Mouse (Mus musculus) kidney, adult 9 months (tissue): Measurements from ENCODE around the gene Olfr106-ps.

Experiments
- DNase-seq: peaks from one replicate; pipeline ENCODE4 v3.0.0; 2022

Olfr106-ps gene

GRCm38 (mm10) chr17:37390093-37390492, at the start of gene Olfr106-ps:
Gene Olfr106-ps, plus strand, starts transcription at chr17:37390393.
- DNase-seq, result no peak

DNA sequence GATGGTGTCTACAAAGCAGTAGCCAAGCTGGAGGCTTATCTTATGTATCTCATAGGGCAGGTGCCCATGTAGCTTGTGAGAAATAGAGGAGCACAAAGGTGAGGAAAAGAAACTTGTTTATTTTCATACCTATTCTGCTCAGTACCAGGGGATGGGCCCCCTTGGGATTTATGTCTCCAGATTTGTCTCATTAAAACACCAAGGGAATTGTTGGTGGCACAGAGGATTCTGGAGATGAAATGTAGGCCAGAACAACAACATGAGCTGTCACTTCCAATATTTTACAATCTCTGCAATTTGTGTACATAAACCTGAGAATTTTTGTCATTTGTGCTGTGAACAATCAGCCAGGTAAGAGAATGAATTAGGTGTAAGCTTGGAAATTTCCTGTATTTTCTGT, 30.9 kb upstream of the Olfr106-ps start, which contains the start of gene Olfr104-ps:
Olfr104-ps (plus strand) TSS at position 301 of the 400 bp plus-strand sequence.
- DNase-seq, result no peak

GRCm38 (mm10) chr17:37378733-37379132, 11.5 kb upstream of the Olfr106-ps start, which contains the start of gene Olfr105-ps:
Gene Olfr105-ps, plus strand, starts transcription at chr17:37379033.
- no peak for DNase-seq

DNA sequence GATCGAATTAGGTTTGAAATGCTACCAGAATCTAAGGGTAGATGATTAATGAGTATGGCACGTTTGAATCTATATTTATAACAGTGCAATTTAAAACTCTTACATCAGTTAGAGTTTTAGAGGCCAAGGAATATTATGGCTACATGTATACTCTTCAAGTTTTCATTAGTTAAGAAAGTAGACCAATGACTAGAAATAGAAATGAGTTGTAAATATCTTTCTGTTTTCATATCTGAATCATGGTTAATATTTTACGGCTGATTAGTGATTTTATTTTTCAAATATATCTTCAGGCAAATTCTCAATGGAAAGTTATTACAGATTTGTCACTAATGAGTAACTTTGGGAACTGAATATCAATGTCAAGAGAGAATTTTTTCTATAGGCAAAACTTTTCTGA, 8.7 kb downstream of the Olfr106-ps start, which contains the start of gene Olfr107:
Olfr107 (plus strand) TSS at position 301 of the 400 bp plus-strand sequence.
- DNase-seq, result no peak

DNA sequence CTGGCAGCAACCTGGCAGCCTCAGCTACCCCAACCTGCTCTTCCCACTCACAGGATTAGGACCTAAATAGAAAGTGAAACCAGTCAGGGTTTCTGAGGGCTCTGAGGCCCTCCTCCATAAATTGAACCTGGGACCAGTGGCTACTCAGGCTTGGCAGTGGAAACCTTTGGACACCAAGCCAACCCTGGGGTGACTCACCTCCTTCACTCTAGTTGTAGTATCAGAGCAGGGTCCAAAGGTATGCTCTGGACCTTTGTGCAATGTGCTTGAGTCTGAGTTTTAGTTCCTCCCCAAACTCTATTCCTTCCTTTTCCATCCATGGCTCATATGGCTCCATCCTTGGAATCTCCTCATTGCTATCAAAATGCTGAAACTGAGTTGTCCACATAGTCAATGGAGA, 23.2 kb downstream of the Olfr106-ps start:
- peak; percentile 19 for DNase-seq

GRCm38 (mm10) chr17:37445180-37445579, 55.0 kb downstream of the Olfr106-ps start, which contains the start of gene Olfr108:
Gene Olfr108, plus strand, starts transcription at chr17:37445480.
- no peak for DNase-seq
